Mouse (Mus musculus): Measurements from ENCODE around the gene Gse1. TPM values are rescaled to one million over a fixed set of nuclear protein-coding genes. Genes with fewer than 3 reads are reported as not detected.
"Not testable (repeated sequence)": the region's sequence is repeated elsewhere in the genome, so short reads cannot be mapped to it uniquely, and the experiment has no call there.

The Gse1 gene
- polyA plus RNA-seq, 1 experiment: 24.0 TPM

- DNase-seq (ENCODE audit: low read depth): no peak
These were observed 96.3 kb downstream of the Gse1 start for GRCm38 (mm10) chr8:120324555-120324954.

GRCm38 (mm10) chr8:120325172-120325767 lies 97.0 kb downstream of the Gse1 start:
- DNase-seq (ENCODE audit: low read depth): no peak

- DNase-seq (ENCODE audit: low read depth): no peak
These were observed 98.9 kb downstream of the Gse1 start for GRCm38 (mm10) chr8:120327131-120327554.

GRCm38 (mm10) chr8:120328361-120329022 lies 100.2 kb downstream of the Gse1 start:
- DNase-seq (ENCODE audit: low read depth): no peak

- DNase-seq (ENCODE audit: low read depth): no peak
These were observed 100.9 kb downstream of the Gse1 start for GRCm38 (mm10) chr8:120329030-120329748.

- no peak for DNase-seq (ENCODE audit: low read depth)
These were observed 102.8 kb downstream of the Gse1 start for GRCm38 (mm10) chr8:120331027-120331426.

- DNase-seq (ENCODE audit: low read depth): no peak
These were observed 104.3 kb downstream of the Gse1 start for GRCm38 (mm10) chr8:120332379-120333229.

- no peak for DNase-seq (ENCODE audit: low read depth)
These were observed 105.4 kb downstream of the Gse1 start for GRCm38 (mm10) chr8:120333681-120334080.

GRCm38 (mm10) chr8:120334261-120334660 lies 106.0 kb downstream of the Gse1 start:
- DNase-seq (ENCODE audit: low read depth): not testable (repeated sequence)

- no peak for DNase-seq (ENCODE audit: low read depth)
These were observed 106.6 kb downstream of the Gse1 start for GRCm38 (mm10) chr8:120334878-120335261.

GRCm38 (mm10) chr8:120335262-120336086 lies 107.2 kb downstream of the Gse1 start:
- DNase-seq (ENCODE audit: low read depth): no peak

- no peak for DNase-seq (ENCODE audit: low read depth)
These were observed 107.8 kb downstream of the Gse1 start for GRCm38 (mm10) chr8:120336087-120336380.

GRCm38 (mm10) chr8:120336909-120337555 lies 108.8 kb downstream of the Gse1 start:
- no peak for DNase-seq (ENCODE audit: low read depth)

GRCm38 (mm10) chr8:120337627-120338026 lies 109.4 kb downstream of the Gse1 start:
- no peak for DNase-seq (ENCODE audit: low read depth)

GRCm38 (mm10) chr8:120338678-120339077 lies 110.4 kb downstream of the Gse1 start:
- DNase-seq (ENCODE audit: low read depth): no peak

- DNase-seq (ENCODE audit: low read depth): no peak
These were observed 111.5 kb downstream of the Gse1 start for GRCm38 (mm10) chr8:120339743-120340142.

- DNase-seq (ENCODE audit: low read depth): no peak
These were observed 112.9 kb downstream of the Gse1 start for GRCm38 (mm10) chr8:120341124-120341523.

GRCm38 (mm10) chr8:120342847-120343548 lies 114.7 kb downstream of the Gse1 start:
- DNase-seq (ENCODE audit: low read depth): no peak

GRCm38 (mm10) chr8:120343582-120343981 lies 115.3 kb downstream of the Gse1 start:
- DNase-seq (ENCODE audit: low read depth): no peak

GRCm38 (mm10) chr8:120344166-120344565 lies 115.9 kb downstream of the Gse1 start:
- no peak for DNase-seq (ENCODE audit: low read depth)
